Mouse (Mus musculus) urinary bladder, postnatal 10 days (tissue): Measurements from ENCODE around the gene Dek.

ENCODE experiments used
- DNase-seq: peaks from one replicate; pipeline ENCODE4 v3.0.0; 2022; ENCODE audit warnings: low spot score

Gene Dek

GRCm38 (mm10) chr13:47053971-47054370 is 52.0 kb downstream of the Dek start:
- no peak for DNase-seq

- DNase-seq, result no peak
Observed at GRCm38 (mm10) chr13:47050009-47050408, 56.0 kb downstream of the Dek start.

GRCm38 (mm10) chr13:47047996-47048395 is 58.0 kb downstream of the Dek start:
- DNase-seq, result no peak

- DNase-seq, result no peak
Observed at GRCm38 (mm10) chr13:47044617-47044947, 61.4 kb downstream of the Dek start, which contains the start of gene Tpmt. TSS of gene Tpmt (minus strand) at chr13:47044737.

GRCm38 (mm10) chr13:47043833-47044616 is 62.0 kb downstream of the Dek start:
- DNase-seq, result no peak

- DNase-seq, result peak; percentile 97
Observed at GRCm38 (mm10) chr13:47043030-47043680, 62.8 kb downstream of the Dek start, which contains the start of gene Kdm1b. TSS of gene Kdm1b (plus strand) at chr13:47043499.

GRCm38 (mm10) chr13:47042024-47042633 is 63.9 kb downstream of the Dek start:
- no peak for DNase-seq

- DNase-seq, result no peak
Observed at GRCm38 (mm10) chr13:47040061-47040460, 65.9 kb downstream of the Dek start.

GRCm38 (mm10) chr13:47037946-47038345 is 68.1 kb downstream of the Dek start:
- no peak for DNase-seq
